Mouse (Mus musculus) heart, adult 2 months (tissue): ENCODE data around the gene Ifitm2. TPM values are rescaled to one million over a fixed set of nuclear protein-coding genes. Genes with fewer than 3 reads are reported as not detected.

ENCODE experiments used
- DNase-seq, 2 experiments: peaks; one replicate each; pipeline ENCODE4 v3.0.0; 2021
- H3K27ac ChIP-seq: fragments of 200-600 bp; 2 replicates; pipeline ENCODE4 v1.8.1; 2022
- H3K27me3 ChIP-seq: fragments of 200-500 bp; 2 replicates; pipeline ENCODE4 v1.6.1; 2012; ENCODE audit warnings: mild to moderate bottlenecking, low read length, inconsistent platforms, mixed read lengths; ENCODE audit not compliant: control insufficient read depth, insufficient read depth
- H3K36me3 ChIP-seq: fragments of 200-500 bp; 2 replicates; pipeline ENCODE4 v1.6.1; 2012; ENCODE audit warnings: low read length, inconsistent platforms; ENCODE audit not compliant: control insufficient read depth, insufficient read depth
- H3K4me1 ChIP-seq: fragments of 200-500 bp; 2 replicates; pipeline ENCODE4 v1.6.1; 2011; ENCODE audit warnings: low read length; ENCODE audit not compliant: control insufficient read depth, insufficient read depth
- H3K4me3 ChIP-seq: fragments of 200-600 bp; 2 replicates; pipeline ENCODE4 v1.8.1; 2022
- H3K79me2 ChIP-seq: fragments of 200-500 bp; replicated peaks from 2 replicates; pipeline ENCODE4 v1.6.1; 2012; ENCODE audit warnings: mild to moderate bottlenecking, inconsistent platforms, low read length, moderate library complexity, mixed read lengths; ENCODE audit not compliant: control insufficient read depth, insufficient read depth
- H3K9ac ChIP-seq: fragments of 200-500 bp; 2 replicates; pipeline ENCODE4 v1.6.1; 2012; ENCODE audit warnings: low read depth, mild to moderate bottlenecking, control low read depth, inconsistent platforms, low read length, mixed read lengths
- CTCF ChIP-seq: fragments of 200-600 bp; IDR thresholded peaks from 2 replicates; pipeline ENCODE4 v1.8.1; 2022; ENCODE audit warnings: antibody characterized with exemption, mild to moderate bottlenecking, moderate library complexity
- EP300 ChIP-seq: fragments of 200-500 bp; IDR thresholded peaks from 2 replicates; pipeline ENCODE4 v1.6.1; 2011; ENCODE audit warnings: low read depth, low read length, control low read depth; ENCODE audit not compliant: insufficient read depth
- POLR2A ChIP-seq: fragments of 200-500 bp; IDR thresholded peaks from 2 replicates; pipeline ENCODE4 v1.6.1; 2011; ENCODE audit warnings: mild to moderate bottlenecking, low read depth, low read length, control low read depth; ENCODE audit not compliant: insufficient read depth
- WGBS: fragments of 180-500 bp; shearing (Covaris S2); methylation state at CpG from one replicate; pipeline ENCODE4 v1.1.7; 2018; 5-methylcytosine and 5-hydroxymethylcytosine counted together
- intact Hi-C: fragments of 180-260 bp; cut with DNase I; formaldehyde crosslinking; loops from one replicate; pipeline ENCODE4 v1.15.1; 2025
- polyA plus RNA-seq: library from polyadenylated mRNA; depleted of rRNA; stranded (reverse); fragments of >200 nt; gene quantifications from 2 replicates; pipeline ENCODE4 v1.2.3, GENCODE M21; 2012
- total RNA-seq, 2 experiments: library from RNA; stranded (reverse); gene quantifications; 2 replicates each; pipeline ENCODE4 v1.2.3; 2021

Gene Ifitm2
- total and polyA plus RNA-seq, 3 experiments: 107 to 368 (median 113) TPM

DNA sequence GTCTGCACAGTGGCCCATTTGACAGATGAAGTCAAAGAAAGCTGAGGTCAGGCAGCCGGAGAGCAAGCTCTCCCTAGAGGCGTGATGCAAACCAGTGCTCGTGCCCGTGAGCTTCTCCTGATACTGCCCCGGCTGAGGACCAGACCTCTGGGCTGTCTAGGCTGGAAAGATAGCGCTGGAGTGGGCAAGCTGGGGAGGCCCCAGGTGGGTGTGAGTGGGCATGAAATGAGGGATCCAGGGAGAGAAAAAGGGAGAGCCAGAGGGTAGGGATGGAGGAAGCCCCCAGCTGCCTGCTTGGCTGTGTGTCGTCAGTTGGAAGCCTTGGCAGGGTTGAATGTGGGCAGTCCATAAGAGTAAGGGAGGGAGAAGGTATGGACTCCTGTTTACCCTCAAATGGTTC is 11.6 kb downstream of the Ifitm2 start:
- intact Hi-C loops: loop anchor here (5.0 kb wide), 1 partner anchor 248 kb away; the partner anchor contains the start of genes Hras and Lrrc56
- Histone ChIP-seq H3K27ac (no peak overlapping the region), H3K4me3 (no peak overlapping the region), H3K4me1 (peaks cover 32% of the 10 kb centered on the region), H3K27me3 (no peaks in the 10 kb centered on the region), H3K36me3 (no peaks in the 10 kb centered on the region; the same call in 1 of the 2 replicates), H3K9ac (no peak overlapping the region), H3K79me2 (no peaks in the 10 kb centered on the region)
- WGBS: 79% methylated on average over 7 of the region's 7 CpGs
- no peak for TF ChIP-seq CTCF
- TF ChIP-seq EP300: no peak
- no peak for TF ChIP-seq POLR2A
- DNase-seq: no peak

- Histone ChIP-seq H3K36me3 (no peaks in the 10 kb centered on the region), H3K4me3 (no peak overlapping the region), H3K9ac (no peak overlapping the region), H3K27ac (peak overlapping the region; percentile 33), H3K4me1 (peaks cover 29% of the 10 kb centered on the region), H3K27me3 (no peaks in the 10 kb centered on the region), H3K79me2 (no peaks in the 10 kb centered on the region)
- no peak for DNase-seq
- intact Hi-C loops: loop anchor here (5.0 kb wide), 1 partner anchor 249 kb away; the partner anchor contains the start of genes Hras and Lrrc56
- 82% methylated on average over 4 of the region's 4 CpGs for WGBS
- no peak for TF ChIP-seq POLR2A
- no peak for TF ChIP-seq CTCF
- no peak for TF ChIP-seq EP300
Observed at GRCm38 (mm10) chr7:140943356-140943755, 12.4 kb downstream of the Ifitm2 start.

DNA sequence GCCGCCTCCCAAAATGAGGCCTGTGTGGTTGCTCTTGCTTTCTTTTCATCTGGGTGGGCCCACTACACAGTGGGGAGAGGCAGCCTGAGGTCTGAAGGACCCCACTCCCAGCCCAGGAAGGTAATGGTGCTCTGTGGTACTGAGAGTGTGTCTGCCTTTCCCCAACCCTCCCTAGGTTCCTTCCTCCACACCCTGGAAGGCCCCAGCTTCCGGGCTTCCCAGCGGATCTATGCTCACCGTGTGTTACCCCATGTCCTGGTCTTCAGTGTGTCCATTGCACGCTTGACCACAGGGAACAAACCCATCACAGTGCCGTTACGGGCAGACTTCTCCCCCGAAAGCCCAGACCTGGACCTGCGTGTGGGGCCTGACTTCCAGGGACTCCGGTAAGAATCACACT is 13.0 kb downstream of the Ifitm2 start:
- no peaks in the 10 kb centered on the region for H3K36me3 ChIP-seq
- TF ChIP-seq CTCF (no peak), EP300 (no peak), POLR2A (no peak)
- 78% methylated on average over 10 of the region's 10 CpGs for WGBS
- peak overlapping the region; percentile 97 for H3K27ac ChIP-seq
- peak in 1 of 2 experiments; percentile 37 for DNase-seq
- H3K9ac ChIP-seq: no peak overlapping the region
- H3K4me1 ChIP-seq: peaks cover 24% of the 10 kb centered on the region
- no peaks in the 10 kb centered on the region for H3K27me3 ChIP-seq
- no peaks in the 10 kb centered on the region for H3K79me2 ChIP-seq
- no peak overlapping the region for H3K4me3 ChIP-seq
- intact Hi-C loops: loop anchor here (1.0 to 5.0 kb wide), 2 partner anchors 10 to 249 kb away; partner anchors contain the start of genes Hras and Lrrc56

DNA sequence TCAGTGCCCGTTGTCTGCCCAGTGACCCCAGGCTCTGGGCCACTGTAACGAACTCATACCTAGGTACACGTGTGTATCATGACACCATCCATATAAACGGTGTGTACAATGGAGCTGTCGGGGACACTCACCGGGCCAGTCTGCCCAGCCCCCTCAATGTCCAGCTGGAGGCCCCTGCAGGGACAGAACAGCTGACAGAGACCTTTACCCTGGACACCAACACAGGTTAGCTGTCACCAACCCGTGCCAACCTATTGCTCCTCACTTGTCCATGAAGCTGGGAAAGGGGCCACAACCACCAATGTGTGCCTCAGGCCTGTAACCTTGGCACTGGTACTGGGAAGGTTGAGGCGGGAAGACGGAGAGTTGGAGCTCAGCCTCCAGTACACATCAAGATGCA is 13.4 kb downstream of the Ifitm2 start:
- TF ChIP-seq CTCF (no peak), EP300 (no peak), POLR2A (no peak)
- peak overlapping the region; percentile 66 for H3K4me3 ChIP-seq
- peak overlapping the region; percentile 82 for H3K9ac ChIP-seq
- H3K27me3 ChIP-seq: no peaks in the 10 kb centered on the region
- peak overlapping the region; percentile 97 for H3K27ac ChIP-seq
- no peaks in the 10 kb centered on the region for H3K36me3 ChIP-seq
- peak; percentile 44 to 58 for DNase-seq
- WGBS: 42% methylated on average over 9 of the region's 9 CpGs
- intact Hi-C loops: loop anchor here (1.0 to 5.0 kb wide), 2 partner anchors 11 to 250 kb away; partner anchors contain the start of genes Hras and Lrrc56
- peaks cover 19% of the 10 kb centered on the region for H3K4me1 ChIP-seq
- no peaks in the 10 kb centered on the region for H3K79me2 ChIP-seq

GRCm38 (mm10) chr7:140941222-140942051 is 14.3 kb downstream of the Ifitm2 start, which contains the start of gene Pgghg:
TSS of gene Pgghg (plus strand) at chr7:140941391.
- no peaks in the 10 kb centered on the region for H3K36me3 ChIP-seq
- peak within 1 kb of the TSS; percentile 82 for H3K9ac ChIP-seq
- H3K79me2 ChIP-seq: no peaks in the 10 kb centered on the region
- peak within 1 kb of the TSS; percentile 97 for H3K27ac ChIP-seq
- H3K4me1 ChIP-seq: peaks cover 13% of the 10 kb centered on the region
- H3K4me3 ChIP-seq: peak within 1 kb of the TSS; percentile 66
- TF ChIP-seq EP300 (peak; percentile 10; the same call in 1 of the 2 replicates), POLR2A (peak; percentile 92), CTCF (peak; percentile 94)
- WGBS: 2% methylated on average over 33 of the region's 33 CpGs
- intact Hi-C loops: loop anchor here (1.0 to 5.0 kb wide), 6 partner anchors 12 to 251 kb away; partner anchors contain the start of genes Hras and Lrrc56
- H3K27me3 ChIP-seq: no peaks in the 10 kb centered on the region
- DNase-seq: peak; percentile 90 to 92
